Mouse (Mus musculus) left cerebral cortex, adult 9 months (tissue): ENCODE data around the gene Pole2.

Experiments used
- DNase-seq, 2 experiments: peaks; one replicate each; pipeline ENCODE4 v3.0.0; 2022; ENCODE audit warnings: low spot score in 2 of 2

Pole2 gene

DNA sequence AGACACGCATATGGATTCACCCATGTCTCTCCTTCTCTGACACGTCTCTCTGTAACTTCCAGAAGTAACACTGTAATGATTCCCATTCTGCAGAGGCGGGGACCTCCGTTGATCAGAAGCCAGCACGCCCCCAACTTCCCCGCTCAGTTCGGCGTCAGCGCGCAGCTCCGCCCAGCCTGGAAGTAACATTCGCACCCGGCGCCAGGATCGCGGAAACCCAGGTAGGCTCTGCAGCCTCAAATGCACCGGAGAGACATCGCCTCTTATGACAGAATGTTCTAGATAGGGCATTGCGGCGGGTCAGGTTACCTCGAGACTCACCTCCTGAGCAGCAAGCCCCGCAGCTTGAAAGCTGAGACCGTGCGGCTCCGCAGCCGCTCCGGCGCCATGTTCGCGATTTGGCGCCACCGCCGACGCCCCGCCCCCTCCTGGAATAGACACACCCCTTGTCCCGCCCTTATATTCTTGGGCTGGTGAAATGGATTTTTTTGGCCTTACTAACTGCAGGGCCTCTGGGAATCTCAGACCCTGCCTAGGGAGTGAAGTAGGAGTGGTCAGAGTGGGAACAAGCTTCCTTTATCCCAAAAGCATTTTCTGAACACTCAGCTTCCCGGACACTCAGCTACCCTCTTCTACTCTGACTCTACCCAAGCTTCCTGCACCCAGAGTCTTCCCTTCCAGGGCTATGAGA is at the start of gene Pole2:
TSS of gene Pole2 (minus strand) at position 420 of the 691 bp plus-strand sequence.
- peak; percentile 39 to 71 for DNase-seq

GRCm38 (mm10) chr12:69268956-69269355 is 41.0 kb upstream of the Pole2 start:
- no peak for DNase-seq

DNA sequence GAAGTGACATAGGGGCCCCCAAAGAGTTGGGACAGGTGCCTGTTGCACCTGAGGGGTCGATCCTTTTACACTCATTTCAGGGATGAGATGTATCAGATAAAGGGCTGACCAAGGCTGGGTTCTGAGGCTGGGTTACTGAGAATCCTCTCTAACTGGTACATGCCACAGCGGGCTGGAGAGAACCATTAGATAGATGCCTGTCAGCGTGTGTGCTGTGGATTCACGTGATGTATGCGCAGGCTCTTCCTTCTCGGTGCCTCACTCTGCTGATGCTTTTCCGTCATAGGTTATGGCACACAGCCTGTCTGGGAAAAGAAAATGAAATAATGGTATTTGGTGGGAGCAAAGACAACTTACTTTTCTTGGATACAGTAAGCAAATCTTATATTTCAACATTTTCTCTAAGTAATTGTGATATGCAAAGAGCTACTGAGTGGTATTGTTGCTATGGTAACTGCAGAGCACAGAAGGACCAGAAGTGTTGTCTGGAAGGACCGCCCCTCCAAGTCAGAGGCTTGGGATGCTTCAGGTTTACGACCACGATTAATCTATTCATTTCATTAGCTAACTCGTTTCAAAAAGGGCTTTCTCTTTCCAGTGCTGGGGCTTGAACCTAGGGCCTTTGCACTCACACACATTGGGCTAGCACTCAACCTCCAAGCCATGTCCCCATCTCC is 40.1 kb upstream of the Pole2 start:
- DNase-seq: no peak

DNA sequence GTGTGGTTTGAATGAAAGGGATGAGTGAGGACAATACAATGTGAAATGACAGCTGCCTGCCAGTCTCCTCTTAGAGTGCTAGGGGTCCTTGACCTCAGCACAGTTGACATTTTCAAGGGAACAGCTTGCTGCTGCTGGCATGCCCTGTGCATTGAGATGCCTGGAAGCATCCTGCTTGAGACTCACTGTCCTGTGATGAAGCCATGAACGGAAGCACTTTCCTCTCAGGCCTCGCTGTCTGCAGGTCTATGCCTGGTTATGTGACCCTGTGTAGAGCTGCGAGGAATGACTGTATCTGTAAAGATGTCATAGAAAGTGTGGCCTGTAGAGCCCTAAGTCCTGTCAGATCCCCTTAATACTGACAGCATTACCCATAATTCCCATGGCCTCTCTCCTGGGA is 37.0 kb upstream of the Pole2 start:
- DNase-seq: no peak

- no peak for DNase-seq
Observed at GRCm38 (mm10) chr12:69262251-69262650, 34.3 kb upstream of the Pole2 start.

GRCm38 (mm10) chr12:69257836-69258235 is 29.8 kb upstream of the Pole2 start:
- no peak for DNase-seq

DNA sequence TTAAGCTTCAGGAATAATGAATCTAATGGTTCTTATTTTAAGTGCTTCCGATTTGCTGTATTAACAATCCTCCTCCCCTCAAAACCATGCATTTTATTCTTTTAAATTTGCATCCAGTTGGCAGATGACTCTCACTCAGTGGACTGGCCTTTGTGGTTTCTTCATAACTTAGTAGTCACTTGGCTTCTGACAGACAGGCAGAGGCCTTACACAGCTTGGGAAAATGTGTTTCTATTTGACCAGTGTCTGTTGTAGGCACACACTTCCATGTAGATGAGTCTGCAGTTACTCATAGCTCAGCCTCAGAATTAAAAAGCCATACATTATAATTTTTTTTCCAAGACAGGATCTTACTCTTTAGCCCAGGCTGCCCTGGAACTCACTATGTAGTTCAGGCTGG is 25.8 kb upstream of the Pole2 start:
- DNase-seq: no peak

DNA sequence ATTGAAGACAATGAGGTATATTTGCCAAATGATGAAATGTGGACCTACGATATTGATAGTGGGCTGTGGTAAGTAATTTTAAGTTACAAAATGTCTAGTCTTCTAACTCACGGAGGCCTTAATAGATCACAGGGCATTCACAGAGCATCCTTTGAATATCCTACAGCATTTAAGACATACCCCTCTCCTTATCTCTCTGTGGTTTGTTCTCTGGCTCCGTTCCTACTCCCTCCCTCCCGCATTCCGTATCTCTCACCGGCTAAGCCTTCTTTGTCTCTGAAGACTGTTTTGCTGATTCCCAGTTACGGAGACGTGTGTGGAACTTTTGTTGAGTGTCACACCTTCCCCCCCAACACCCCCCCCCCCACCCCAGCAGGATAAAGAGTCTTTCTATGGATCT is 22.8 kb upstream of the Pole2 start:
- no peak for DNase-seq

GRCm38 (mm10) chr12:69249766-69250165 is 21.8 kb upstream of the Pole2 start:
- DNase-seq: no peak

DNA sequence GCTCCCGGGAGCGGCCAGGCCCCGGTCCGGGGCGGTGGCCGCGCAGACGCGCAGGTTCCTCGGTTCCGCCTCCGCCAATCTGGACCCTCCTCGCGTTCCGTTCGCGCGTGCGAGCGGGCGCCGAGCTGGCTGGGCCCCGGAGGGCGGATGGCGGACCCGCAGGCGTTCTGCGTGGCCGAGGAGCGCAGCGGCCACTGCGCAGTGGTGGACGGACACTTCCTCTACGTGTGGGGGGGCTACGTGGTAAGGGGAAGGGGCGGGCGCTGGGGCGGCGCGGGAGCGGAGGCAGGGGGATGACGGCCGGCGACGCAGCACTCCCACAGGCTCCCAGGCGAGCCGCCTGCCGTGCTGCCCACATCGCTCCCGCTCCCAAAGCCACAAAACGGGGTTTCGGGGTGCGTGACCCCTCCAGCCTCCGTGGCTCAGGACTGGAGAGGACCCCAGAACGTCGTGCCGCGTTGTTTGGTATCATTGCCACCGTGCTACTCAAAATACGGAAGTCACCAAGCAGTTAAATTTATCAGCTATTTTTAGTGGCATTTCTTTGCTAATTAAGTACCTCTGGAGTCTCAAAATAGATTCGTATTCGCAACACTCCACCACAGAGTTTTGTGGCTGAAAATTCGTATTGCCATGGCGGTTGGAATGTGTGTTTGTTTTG is 13.9 kb upstream of the Pole2 start:
- DNase-seq: peak in 1 of 2 experiments; percentile 70

DNA sequence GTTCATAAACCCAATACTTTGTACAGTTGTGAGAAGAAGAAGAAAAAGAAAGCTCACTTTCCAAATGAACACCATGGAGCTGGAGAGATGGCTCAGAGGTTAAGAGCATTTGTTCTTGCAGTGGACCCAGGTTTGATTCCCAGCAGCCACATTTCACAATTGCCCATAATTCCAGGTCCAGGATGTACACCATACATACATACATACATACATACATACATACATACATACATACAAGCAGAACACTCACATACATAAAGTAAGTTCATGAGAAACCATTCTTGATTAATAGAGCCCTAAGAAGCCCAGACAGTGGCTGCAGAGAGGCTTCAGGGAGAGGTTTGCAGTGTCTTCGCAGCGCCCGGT is 13.4 kb upstream of the Pole2 start:
- no peak for DNase-seq

GRCm38 (mm10) chr12:69240876-69241275 is 12.9 kb upstream of the Pole2 start, which contains the start of gene Klhdc1:
Gene Klhdc1, plus strand, starts transcription at chr12:69241176.
- DNase-seq: no peak

GRCm38 (mm10) chr12:69238284-69238683 is 10.3 kb upstream of the Pole2 start:
- DNase-seq: no peak

DNA sequence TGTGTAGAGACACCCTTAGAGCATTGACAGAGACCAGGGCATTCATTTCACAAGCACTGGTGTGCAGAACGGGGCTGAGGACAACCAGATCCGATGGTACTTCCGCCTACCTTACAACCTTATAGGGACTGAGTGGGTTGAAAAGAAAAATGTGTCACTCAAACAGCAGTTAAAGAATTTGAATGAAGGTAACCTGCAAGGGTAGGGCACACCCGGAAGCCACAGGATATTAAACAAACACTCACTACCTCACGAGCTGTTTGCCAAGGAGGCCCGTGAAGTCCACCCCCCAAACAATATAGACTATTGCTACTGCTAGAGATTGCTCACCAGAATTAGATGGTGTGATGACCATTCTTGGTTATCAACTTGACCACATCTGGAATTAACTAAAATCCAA is 7.8 kb upstream of the Pole2 start:
- no peak for DNase-seq

- DNase-seq: no peak
Observed at GRCm38 (mm10) chr12:69229251-69229650, 1.3 kb upstream of the Pole2 start.

GRCm38 (mm10) chr12:69220613-69221277 is 7.2 kb downstream of the Pole2 start:
- DNase-seq: no peak

DNA sequence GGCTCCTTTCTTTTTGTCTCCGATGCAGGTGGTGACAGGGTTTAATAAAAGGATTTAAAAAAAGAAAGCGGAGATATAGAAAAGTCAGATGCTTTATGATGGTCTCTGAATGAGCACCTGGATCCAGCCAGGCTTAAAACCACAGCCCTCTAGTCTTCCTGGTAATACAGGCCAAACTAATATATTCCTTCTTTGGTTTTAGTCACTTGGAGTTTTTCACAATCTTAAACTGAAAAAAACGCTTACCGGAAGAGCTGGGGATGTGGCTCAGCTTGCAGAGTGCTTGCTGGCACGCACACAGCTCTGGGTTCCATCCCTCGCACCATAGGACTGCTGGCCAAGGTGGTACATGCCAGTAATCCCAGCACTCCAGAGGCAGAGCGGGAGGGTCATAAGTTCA is 11.4 kb downstream of the Pole2 start:
- DNase-seq: no peak

- peak in 1 of 2 experiments; percentile 70 for DNase-seq
Observed at GRCm38 (mm10) chr12:69215000-69215785, 12.8 kb downstream of the Pole2 start.

- no peak for DNase-seq
Observed at GRCm38 (mm10) chr12:69214393-69214792, 13.6 kb downstream of the Pole2 start.

DNA sequence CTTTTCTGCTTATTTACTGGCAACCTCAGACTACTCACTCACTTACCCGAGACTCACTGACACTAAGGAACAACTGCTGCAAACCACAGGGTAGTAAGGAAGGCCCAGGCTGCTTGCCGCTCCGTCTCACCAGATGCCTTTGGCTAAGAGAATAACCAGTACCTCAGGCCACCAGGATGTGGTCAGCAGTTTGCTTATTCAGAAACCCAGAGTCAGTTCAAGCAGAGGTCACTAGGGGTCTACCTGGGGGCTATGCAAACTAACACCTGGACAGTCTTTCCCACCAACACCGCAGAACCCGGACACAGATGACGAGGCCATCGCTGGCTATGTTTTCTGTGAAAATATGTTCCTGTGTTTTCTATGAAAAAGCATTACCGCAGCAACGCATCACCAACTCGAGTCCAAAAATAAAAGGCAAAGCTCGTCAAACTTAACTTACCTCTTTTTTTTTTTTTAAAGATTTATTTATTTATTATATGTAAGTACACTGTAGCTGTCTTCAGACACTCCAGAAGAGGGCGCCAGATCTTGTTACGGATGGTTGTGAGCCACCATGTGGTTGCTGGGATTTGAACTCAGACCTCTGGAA is 14.7 kb downstream of the Pole2 start:
- DNase-seq: no peak

DNA sequence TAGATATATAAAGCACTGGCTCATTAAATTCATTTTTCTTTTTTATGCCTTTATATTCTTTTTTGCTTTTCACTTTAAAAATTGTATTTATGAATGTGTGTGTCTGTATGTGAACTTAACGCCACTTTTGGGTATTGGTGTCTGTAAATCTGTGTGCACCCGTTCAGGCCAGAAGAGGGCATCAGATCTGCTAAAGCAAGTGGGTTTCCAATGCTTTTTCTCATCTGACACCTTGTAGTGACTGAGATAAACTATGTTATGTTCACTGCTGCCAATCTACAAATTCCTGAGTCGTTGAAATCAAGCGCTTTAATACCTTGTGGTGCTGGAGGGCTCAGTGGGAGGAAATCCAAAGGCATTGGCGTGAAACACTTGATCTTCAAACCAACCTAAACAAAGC is 16.9 kb downstream of the Pole2 start:
- no peak for DNase-seq
